9 mouse cellular contexts compared by ENCODE assay signal in the genomic region with DNA sequence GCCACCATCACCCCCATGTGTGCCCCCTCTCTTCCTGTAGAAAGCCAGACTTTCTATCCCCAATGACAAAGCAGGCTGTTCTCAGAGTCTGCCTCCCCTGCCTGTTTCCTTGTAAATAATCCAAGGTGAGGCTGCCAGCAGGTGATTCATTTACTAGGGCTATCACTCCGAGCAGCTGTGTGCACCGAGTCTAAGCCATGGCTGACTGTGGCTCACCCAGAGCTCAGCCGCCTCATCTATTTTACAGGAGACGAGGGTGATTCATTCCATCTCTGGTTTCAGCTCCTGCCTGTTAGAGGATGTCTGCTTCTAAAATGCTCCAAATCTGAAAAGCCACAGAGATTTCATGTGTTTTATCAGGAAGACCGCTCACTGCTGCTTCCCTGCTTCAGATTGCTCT.
DNase-seq lines count a peak whose midpoint lies in the region; ATAC-seq and TF ChIP-seq lines count a peak whose summit lies in the region.
"Had no signal": no experiment of that assay in that cellular context is flagged by ENCODE, and none has a peak within 500 bp of the region (broad histone marks: within the 10 kb centered on the region; RNA-seq: fewer than 3 reads in every experiment).

No protein-coding gene starts in this region.

- WGBS in midbrain, embryonic 13.5 days: 75% methylated on average over 5 of the region's 5 CpGs

- no peaks in the 10 kb centered on the region for H3K79me2 ChIP-seq in C2C12 (ENCODE audit: control insufficient read depth, insufficient read depth)

- no peaks in the 10 kb centered on the region for H3K79me3 ChIP-seq in C2C12 (ENCODE audit: low read depth)

- H3K4me1 ChIP-seq in midbrain, embryonic 13.5 days (replicated peaks): peaks cover 9% of the 10 kb centered on the region; the same call in 1 of the 2 replicates

- no peak overlapping the region for H3K4me3 ChIP-seq in C2C12 (ENCODE audit: insufficient read depth, poor library complexity, severe bottlenecking)
- H3K4me3 ChIP-seq in midbrain, embryonic 13.5 days (replicated peaks): no peak overlapping the region

- no peaks in the 10 kb centered on the region for H3K9me3 ChIP-seq in midbrain, embryonic 13.5 days

- no peak for TF ChIP-seq CTCF in C2C12 (IDR thresholded peaks at IDR 0.05; ENCODE audit: control insufficient read depth, insufficient read depth, insufficient read length)

- H3ac ChIP-seq in C2C12 (ENCODE audit: control insufficient read depth, insufficient read length, low read depth): no peak overlapping the region

- peak; percentile 64 for DNase-seq in gastrocnemius, adult 18-20 months (ENCODE audit: low spot score)
- DNase-seq in gastrocnemius, postnatal 36 days: no peak
- peak; percentile 59 for DNase-seq in gastrocnemius, postnatal 14 days
- DNase-seq in kidney, postnatal 4 days: peak; percentile 42 to 58
- no peak for DNase-seq in ovary, postnatal 10 days (ENCODE audit: low spot score)
- DNase-seq in c-Kit-positive CD71-positive TER-119-positive erythroid progenitor cells, embryonic 14.5 days (ENCODE audit: low spot score): no peak
- DNase-seq: thymus, adult 18-20 months had no signal

- no peaks in the 10 kb centered on the region for H3K36me3 ChIP-seq in C2C12 (ENCODE audit: control insufficient read depth, insufficient read depth)
- no peaks in the 10 kb centered on the region for H3K36me3 ChIP-seq in midbrain, embryonic 13.5 days

- intact Hi-C loops in gastrocnemius, postnatal 36 days (cut with DNase I): loop anchor here (5.0 kb wide), 1 partner anchor 85 kb away; no protein-coding TSS in a partner anchor
- intact Hi-C loops in gastrocnemius, postnatal 14 days (cut with DNase I; ENCODE audit: low total_unique reads): no loop called here

- H3K9ac ChIP-seq in midbrain, embryonic 13.5 days (replicated peaks): no peak overlapping the region

- H3K27me3 ChIP-seq in C2C12 (ENCODE audit: control insufficient read depth, insufficient read depth, insufficient read length): no peaks in the 10 kb centered on the region
- H3K27me3 ChIP-seq in midbrain, embryonic 13.5 days: no peaks in the 10 kb centered on the region

- no peak for ATAC-seq in midbrain, embryonic 13.5 days

- H3K27ac ChIP-seq in midbrain, embryonic 13.5 days: no peak overlapping the region

- H3K4me2 ChIP-seq in midbrain, embryonic 13.5 days (replicated peaks): no peak overlapping the region

TF ChIP-seq in C2C12, 6 proteins besides CTCF, POLR2A, EP300 and RAD21:
- TF ChIP-seq MYOG (IDR thresholded peaks at IDR 0.05; ENCODE audit: control insufficient read depth, extremely low read depth, insufficient read length) (no peak), FOSL1 (IDR thresholded peaks at IDR 0.05; ENCODE audit: insufficient read depth, low read length, poor library complexity, severe bottlenecking) (peak; percentile 41), USF1 (IDR thresholded peaks at IDR 0.05; ENCODE audit: low read depth) (no peak), CEBPB (IDR thresholded peaks at IDR 0.05; ENCODE audit: low read depth) (no peak), MYOD1 (IDR thresholded peaks at IDR 0.05; ENCODE audit: control insufficient read depth, insufficient read length, low read depth) (peak; percentile 6)

Comparison
In these comparisons a context has a peak if more than half of its experiments do, and no peak if none do; other contexts are left out.
1. DNase-seq: peak in gastrocnemius, adult 18-20 months (single experiment), gastrocnemius, postnatal 14 days (single experiment) and kidney, postnatal 4 days (2 of 2); none in gastrocnemius, postnatal 36 days (0 of 2), ovary, postnatal 10 days (single experiment) and c-Kit-positive CD71-positive TER-119-positive erythroid progenitor cells, embryonic 14.5 days (single experiment).